Mouse (Mus musculus): Measurements from ENCODE around the gene Rpp14.
"Not testable (repeated sequence)": the region's sequence is repeated elsewhere in the genome, so short reads cannot be mapped to it uniquely, and the experiment has no call there.

The Rpp14 gene

GRCm38 (mm10) chr14:8114756-8115155 is 34.6 kb downstream of the Rpp14 start:
- no peak for DNase-seq (ENCODE audit: low spot score)

GRCm38 (mm10) chr14:8115772-8116171 is 35.6 kb downstream of the Rpp14 start:
- no peak for DNase-seq (ENCODE audit: low spot score)

GRCm38 (mm10) chr14:8117371-8117770 is 37.2 kb downstream of the Rpp14 start:
- DNase-seq (ENCODE audit: low spot score): no peak

GRCm38 (mm10) chr14:8119454-8119853 is 39.3 kb downstream of the Rpp14 start:
- no peak for DNase-seq (ENCODE audit: low spot score)

DNA sequence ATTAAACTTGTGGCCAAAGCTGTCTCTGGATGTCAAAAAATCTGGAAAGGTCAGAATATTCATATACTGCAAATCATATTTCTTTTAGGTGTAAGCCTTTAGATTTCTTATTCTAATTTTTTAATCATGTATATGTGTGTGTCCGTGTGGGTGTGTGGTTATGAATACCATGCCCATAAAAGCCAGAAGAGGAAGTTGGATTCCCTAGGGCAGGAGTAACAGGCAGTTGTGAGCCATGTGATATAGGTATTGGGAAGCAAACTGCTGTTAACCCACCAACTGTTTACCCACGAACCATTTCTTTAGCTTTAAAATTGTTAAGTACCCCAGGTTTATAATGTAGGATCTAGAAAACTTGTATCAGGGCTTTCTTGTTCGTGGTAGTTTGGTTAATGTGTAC is 39.7 kb downstream of the Rpp14 start:
- no peak for DNase-seq (ENCODE audit: low spot score)

GRCm38 (mm10) chr14:8123141-8123540 is 43.0 kb downstream of the Rpp14 start:
- no peak for DNase-seq (ENCODE audit: low spot score)

GRCm38 (mm10) chr14:8123611-8124010 is 43.4 kb downstream of the Rpp14 start:
- not testable (repeated sequence) for DNase-seq (ENCODE audit: low spot score)

GRCm38 (mm10) chr14:8124046-8124881 is 44.1 kb downstream of the Rpp14 start:
- DNase-seq (ENCODE audit: low spot score): no peak

- no peak for DNase-seq (ENCODE audit: low spot score)
Measured at GRCm38 (mm10) chr14:8127971-8128370, 47.8 kb downstream of the Rpp14 start.

DNA sequence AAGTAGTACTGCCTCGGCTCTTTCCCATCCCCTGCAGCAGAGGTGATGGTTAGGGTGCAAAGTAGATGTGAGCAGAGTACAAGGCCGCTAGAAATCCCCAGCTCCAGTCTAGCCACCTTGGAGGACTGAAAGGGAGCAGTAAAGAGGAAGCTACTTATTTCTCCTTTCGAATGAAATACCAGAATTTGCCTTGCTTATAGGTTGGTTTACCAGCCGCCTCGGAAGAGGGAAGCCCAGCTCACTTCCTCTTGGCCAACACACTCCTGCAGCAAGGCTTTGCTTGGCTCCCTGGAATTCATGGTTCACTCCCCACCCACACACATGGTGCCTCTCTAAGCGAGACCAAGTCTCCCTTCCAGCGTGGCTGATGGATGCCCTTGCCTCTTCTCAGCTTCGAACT is 52.6 kb downstream of the Rpp14 start:
- no peak for DNase-seq (ENCODE audit: low spot score)

- DNase-seq (ENCODE audit: low spot score): no peak
Measured at GRCm38 (mm10) chr14:8134234-8134633, 54.1 kb downstream of the Rpp14 start.

DNA sequence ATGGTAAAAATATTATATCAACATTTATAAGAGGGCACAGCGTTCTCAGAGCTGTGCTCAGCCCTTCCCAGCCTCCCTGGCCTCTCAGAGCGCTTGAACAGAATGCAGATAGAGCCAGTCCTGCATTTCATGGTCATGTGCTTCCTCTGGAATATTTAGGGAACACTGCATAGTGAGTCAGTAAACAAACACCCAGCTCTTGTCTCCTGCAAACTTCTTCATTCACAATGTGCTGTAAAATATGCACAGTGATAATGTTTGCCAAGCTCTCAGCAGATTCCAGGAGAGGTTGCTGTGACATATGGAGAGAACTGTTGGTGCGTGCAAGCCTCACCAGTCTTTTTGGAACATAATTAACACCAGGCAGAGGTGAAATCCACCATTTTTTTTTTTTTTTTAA is 55.0 kb downstream of the Rpp14 start:
- no peak for DNase-seq (ENCODE audit: low spot score)

GRCm38 (mm10) chr14:8139724-8140710 is 59.9 kb downstream of the Rpp14 start:
- no peak for DNase-seq (ENCODE audit: low spot score)

DNA sequence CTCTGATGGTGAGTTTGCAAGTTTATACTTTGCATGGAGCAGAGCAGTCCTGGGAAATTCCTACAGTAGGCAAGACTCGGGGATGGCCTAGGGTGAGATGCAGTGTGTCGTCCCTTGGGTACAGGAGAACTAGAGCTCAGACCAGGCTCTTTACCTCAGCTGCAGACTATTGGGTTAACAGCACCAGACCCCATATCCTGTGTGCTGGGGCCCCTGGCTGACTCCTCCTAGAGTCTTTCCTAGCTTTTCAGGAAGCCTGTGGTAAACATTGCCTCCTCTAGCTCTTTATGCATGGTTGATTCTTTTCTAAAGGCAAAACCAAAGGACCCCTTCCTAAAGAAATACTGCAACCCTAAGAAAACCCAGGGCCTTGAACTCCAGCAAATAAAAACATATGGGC is 61.0 kb downstream of the Rpp14 start:
- DNase-seq (ENCODE audit: low spot score): no peak
